Mouse (Mus musculus): ENCODE measurements around the gene Stk35. TPM values are rescaled to one million over a fixed set of nuclear protein-coding genes. Genes with fewer than 3 reads are reported as not detected.

The Stk35 gene
- total RNA-seq, 2 experiments from 2014 or later: 26.2 to 27.1 TPM

GRCm38 (mm10) chr2:129881886-129882285, 81.6 kb downstream of the Stk35 start:
- intact Hi-C loops (cut with DNase I): no loop called here
- DNase-seq (ENCODE audit: extremely low spot score in 1 of 2, low spot score in 2 of 2): no peak

Other genes with a start within 250 kb of the Stk35 start
- gene Sirpa, start 207.7 kb upstream of the Stk35 start, total RNA-seq (2021): 100 to 1,000 TPM; 289 to 299 TPM
- 10 to 100 TPM; 25.7 to 31.9 TPM for gene Pdyn, start 100.7 kb upstream of the Stk35 start, total RNA-seq (2021)
- gene Tgm3, start 211.8 kb downstream of the Stk35 start, total RNA-seq (2021): 1 to 10 TPM; 4.3 to 5.1 TPM

Measured in left cerebral cortex, postnatal 10 days (tissue).